Comparison of ENCODE assay signal across 14 mouse cellular contexts in genomic region chr15:97345917-97346316, GRCm38 (mm10).
"Had no signal": no experiment of that assay in that cellular context is flagged by ENCODE, and none has a peak within 500 bp of the region (broad histone marks: within the 10 kb centered on the region; RNA-seq: fewer than 3 reads in every experiment).

No protein-coding gene starts in this region.

- H3K27me3 ChIP-seq: limb, embryonic 12.5 days; neural tube, embryonic 12.5 days had no signal

- ATAC-seq: lung, postnatal 0 days had no signal

- DNase-seq: kidney, adult 8-10 months; kidney, postnatal 25 days; lung, adult 2 months; lung, postnatal 36 days; midbrain, embryonic 14.5 days; retina, postnatal 1 day; right cerebral cortex, postnatal 4 days; spleen, adult 18-20 months; thymus, postnatal 4 days had no signal

- H3K9ac ChIP-seq: limb, embryonic 12.5 days; liver, embryonic 15.5 days; neural tube, embryonic 12.5 days had no signal

- H3K36me3 ChIP-seq: limb, embryonic 12.5 days; liver, embryonic 15.5 days; neural tube, embryonic 12.5 days had no signal

- H3K4me1 ChIP-seq: limb, embryonic 12.5 days; neural tube, embryonic 12.5 days had no signal

- H3K9me3 ChIP-seq: liver, embryonic 15.5 days; neural tube, embryonic 12.5 days had no signal

- H3K4me3 ChIP-seq: left cerebral cortex, adult 2 months; limb, embryonic 12.5 days; liver, embryonic 15.5 days; neural tube, embryonic 12.5 days had no signal

- H3K4me2 ChIP-seq: limb, embryonic 12.5 days; neural tube, embryonic 12.5 days had no signal

- H3K27ac ChIP-seq: left cerebral cortex, adult 2 months; limb, embryonic 12.5 days; liver, embryonic 15.5 days; neural tube, embryonic 12.5 days had no signal
